Mouse (Mus musculus) urinary bladder, postnatal 4 days (tissue): ENCODE measurements around the gene Golim4.
A peak's percentile ranks its signal among the peaks of the same experiment; 100 is the strongest.
"Not testable (repeated sequence)": the region's sequence is repeated elsewhere in the genome, so short reads cannot be mapped to it uniquely, and the experiment has no call there.

Experiments used
- DNase-seq, 2 experiments: peaks; one replicate each; pipeline ENCODE4 v3.0.0; 2021 to 2022; ENCODE audit warnings: low spot score in 2 of 2

The Golim4 gene

DNA sequence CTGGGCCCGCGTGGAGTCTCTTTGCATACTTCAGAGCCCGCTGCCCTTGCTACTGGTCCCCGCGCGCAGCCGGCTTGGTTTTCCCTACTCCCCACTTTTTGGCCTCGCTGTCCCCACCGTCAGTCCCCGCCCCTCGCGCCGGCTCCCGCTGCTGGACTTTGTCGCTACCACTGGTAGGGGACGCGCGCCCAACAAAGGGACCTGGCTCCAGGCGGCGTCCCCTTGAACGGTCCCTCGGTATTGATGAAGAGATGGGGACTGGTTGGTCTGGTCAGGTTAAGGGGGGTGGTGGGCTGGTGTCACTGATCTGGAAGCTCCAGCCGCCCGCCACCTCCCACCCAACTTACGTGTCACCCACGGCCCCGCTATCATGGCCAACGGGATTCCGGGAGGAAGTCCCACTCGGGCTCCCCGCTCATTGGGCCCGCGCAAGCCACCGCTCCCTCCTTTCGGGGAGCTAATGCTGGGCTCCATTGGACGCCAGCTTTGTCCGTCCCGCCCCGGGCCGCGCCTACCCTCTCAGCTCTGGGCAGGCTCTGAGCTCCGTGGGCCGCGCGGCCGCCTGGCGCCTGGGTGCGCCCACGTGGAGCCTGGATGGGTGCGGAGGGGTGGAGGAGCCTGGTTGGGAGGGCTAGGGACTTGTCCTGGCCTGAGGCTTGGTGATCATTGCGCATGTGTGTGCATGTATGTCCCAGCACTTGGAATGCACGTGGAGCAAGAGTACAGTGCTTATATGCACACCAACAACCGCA lies at the start of gene Golim4:
Gene Golim4, minus strand, starts transcription at position 399 of the 752 bp plus-strand sequence.
- DNase-seq, result peak; percentile 94 to 97

DNA sequence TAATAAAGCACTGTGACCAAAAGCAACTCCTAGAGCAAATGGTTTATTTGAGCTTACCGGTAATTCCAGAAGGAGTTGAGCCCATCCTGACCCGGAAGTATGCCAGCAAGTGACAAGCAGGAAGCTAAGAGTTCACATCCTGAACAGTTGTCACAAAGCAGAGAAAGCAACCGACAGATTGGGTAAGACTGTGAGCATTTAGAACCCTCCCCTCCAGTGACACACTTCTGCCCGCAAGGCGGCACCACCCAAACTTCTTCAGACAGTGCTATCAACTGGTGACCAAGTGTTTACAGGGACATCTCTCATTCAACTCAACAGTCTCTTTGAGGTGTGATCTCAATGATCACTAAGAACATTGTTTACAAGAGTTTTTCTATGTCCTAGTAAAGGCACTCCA lies 48.9 kb upstream of the Golim4 start:
- no peak for DNase-seq

DNA sequence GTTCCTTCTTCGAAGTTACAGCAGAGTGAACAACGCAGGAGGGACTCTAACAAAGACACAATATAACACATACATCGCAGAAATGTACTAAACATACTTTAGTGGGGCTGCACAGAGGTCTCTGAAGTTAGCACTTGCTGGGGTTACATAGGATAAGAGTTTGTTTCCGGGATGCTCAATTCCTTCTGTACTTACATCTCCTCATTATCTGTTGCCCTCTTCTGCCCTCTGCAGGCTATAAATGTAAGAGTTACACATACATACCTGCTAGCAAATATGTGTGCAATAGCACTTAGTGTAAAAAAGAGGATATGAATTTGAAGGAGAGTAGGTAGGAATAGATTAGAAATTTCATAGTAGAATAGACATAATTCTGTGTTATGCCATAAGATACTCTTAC lies 44.4 kb upstream of the Golim4 start:
- DNase-seq, result no peak

DNA sequence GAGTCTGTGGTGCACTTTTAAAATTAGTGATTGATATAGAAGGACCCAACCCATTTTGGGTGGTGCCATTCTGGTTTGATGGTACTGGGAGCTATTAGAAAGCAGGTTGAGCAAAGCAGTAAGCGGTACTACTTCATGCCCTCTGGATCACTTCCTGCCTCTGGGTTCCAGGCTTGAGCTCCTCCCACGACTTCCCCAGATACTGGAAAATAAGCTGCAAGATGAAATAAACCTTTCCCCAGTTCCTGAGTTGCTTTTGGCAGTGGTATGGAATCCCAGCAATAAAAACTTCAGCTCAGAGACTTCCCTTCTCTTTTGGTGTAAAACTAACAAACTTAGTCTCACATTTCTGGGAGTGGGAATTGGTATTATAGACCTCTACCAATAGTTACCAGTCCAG lies 43.7 kb upstream of the Golim4 start:
- DNase-seq, result no peak

DNA sequence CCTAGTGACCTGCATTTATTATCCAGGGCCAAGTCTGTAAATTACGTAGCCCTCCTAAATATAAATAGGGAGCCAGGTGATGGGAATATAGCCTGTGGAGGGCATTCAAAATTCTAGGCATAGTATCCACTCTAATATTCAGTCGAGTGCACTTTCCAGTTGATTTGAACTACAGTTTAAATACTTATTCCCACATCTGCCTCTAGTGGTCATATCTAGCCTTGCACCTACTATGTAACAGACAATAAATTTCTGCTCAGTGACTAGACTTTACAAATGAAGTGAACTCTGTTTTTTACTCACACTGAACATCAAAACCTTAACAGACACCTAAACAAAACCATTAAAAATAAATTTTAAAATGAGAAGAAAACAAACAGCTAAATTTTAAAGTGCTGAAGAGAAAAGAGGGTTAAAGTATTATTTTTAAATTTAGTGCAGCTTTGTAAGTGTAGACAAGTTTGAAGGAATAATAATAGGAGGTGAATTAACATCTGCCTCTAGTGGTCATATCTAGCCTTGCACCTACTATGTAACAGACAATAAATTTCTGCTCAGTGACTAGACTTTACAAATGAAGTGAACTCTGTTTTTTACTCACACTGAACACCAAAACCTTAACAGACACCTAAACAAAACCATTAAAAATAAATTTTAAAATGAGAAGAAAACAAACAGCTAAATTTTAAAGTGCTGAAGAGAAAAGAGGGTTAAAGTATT lies 24.4 kb upstream of the Golim4 start:
- not testable (repeated sequence) for DNase-seq

DNA sequence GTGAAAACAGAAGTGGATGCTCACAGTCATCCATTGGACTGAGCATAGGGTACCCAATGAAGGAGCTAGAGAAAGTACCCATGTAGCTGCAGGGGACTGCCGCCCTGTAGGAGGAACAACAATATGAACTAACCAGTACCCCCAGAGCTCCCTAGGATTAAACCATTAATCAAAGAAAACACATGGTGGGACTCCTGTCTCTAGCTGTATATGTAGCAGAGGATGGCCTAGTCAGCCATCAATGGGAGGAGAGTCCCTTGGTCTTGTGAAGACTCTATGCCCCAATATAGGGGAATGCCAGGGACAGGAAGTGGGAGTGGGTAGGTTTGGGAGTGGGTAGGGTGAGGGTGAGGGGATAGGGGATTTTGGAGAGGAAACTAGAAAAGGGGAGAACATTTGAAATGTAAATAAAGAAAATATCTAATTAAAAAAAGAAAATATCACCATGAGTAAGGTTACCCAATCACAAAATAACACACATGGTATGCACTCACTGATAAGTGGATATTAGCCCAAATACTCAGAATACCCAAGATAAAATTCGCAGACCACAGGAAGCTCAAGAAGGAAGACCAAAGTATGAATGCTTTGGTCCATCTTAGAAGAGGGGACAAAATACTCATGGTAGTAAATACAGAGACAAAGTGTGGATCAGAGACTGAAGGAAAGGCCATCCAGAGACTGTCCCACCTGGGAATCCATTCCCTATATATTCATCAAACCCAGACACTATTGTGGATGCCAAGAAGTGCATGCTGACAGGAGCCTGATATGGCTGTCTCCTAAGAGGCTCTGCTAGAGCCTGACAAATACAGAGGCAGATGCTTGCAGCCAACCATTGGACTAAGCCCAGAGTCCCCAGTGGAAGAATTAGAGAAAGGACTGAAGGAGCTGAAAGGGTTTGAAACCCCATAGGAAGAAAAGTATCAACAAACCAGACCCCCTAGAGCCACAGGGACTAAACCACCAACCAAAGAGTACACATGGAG lies 6.3 kb upstream of the Golim4 start:
- not testable (repeated sequence) for DNase-seq

DNA sequence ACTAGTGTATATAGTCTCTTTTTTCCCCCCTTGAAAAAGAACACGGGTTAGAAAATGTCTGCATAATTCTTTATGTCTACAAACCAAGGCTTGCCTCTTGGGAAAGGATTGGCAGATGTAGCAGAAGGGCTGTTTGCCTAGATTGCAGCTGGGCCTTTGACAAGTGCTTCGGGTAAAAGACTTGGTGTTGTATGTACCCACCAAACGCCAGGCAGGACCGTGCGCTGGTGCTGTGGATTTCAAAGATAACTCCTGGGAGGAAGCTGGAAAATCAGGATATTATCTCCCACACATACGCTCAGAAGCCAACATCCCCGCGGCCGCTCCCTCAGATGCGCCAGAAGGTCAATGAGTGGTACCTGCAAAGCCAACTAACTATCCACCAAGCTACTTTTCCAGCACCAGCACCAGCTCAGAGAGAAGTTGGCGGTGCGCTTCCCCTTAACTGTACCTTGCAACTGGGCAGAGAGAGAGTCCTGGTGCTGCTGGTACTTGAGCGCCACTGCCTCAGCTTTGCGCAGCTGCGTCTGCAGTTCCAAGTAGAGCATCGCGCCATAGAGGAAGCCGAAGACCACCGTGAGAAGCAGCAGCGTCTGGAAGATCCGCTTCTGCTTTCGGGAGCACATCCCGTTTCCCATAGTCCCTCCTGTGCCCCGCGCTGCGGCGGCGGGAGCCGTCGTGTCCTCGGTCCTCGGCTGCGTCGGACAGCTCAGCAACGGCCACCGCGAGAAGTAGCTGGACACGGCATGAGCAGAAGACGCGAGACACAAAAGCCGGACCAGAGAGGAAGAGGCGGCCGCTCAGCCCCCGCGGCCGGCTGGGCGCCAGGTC lies 873 bp downstream of the Golim4 start:
- DNase-seq, result no peak

DNA sequence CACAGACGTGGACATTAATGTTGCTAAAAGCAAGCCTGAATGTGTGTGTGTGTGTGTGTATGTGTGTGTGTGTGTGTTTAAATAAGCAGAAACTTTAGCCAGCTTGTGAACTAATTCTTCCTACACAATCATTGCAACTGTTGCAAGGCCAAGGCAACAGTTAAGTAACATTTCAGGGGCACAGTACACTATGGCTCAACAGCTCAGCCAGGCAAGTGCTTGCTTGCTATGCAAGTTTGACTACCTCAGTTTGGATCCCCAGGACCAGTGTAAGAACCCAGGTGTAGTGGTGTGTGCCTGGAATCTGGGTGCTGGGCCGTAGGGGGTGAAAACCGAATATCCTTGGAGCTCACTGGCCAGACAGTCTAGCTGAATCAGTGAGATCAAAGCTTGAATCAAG lies 2.6 kb downstream of the Golim4 start:
- no peak for DNase-seq

DNA sequence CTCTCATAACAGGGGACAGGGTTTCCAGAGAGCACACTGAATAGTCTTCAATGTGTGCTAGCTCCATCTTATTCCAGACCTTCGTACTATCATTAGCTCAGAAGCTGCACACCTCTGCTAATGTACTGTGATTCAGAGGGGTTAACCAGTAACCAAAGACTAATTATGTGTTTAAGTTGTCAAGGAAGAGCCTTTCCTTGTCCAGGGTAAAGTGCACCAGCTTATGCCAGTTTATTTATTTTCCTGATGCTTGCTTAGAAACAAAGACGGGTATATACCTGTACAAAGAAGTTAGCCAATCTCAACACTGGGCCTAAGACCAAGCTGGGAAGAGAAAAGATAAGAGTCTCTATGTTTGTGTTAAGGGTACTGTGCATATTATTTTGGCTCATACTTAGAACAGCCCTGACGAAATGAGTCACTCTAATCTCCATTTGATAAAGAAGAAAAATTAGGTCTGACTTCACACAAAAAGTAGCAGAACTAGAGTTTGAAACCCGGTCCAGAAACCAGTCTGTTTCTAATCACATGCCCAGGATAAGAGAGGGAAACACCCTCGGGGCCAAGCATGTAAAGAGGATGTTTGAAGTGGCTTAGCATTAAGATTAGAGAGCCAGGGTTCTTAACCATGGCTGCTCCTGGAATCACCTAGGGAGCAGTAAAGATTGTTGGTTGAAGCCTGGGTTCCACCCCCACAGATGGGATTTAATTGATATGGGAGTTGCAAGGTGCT lies 4.3 kb downstream of the Golim4 start:
- DNase-seq, result no peak

DNA sequence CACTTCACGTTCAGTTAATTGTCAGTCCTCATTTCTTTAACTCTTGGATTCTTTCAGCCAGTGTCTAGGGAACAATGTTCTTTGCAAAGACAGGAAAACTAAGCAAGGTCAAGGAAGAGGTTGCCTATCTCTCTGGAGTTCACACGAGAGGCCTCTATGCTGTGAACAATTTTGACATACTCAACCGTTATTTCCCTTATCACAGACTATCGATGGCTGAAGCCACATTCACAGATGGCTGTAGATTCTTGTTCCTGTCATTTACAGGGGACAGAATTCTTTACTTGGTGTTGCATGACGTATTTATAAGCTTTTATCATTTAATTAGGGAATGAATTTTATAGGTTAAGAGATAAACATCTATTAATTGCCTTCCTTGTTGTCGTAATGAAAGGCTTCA lies 5.9 kb downstream of the Golim4 start:
- DNase-seq, result no peak

DNA sequence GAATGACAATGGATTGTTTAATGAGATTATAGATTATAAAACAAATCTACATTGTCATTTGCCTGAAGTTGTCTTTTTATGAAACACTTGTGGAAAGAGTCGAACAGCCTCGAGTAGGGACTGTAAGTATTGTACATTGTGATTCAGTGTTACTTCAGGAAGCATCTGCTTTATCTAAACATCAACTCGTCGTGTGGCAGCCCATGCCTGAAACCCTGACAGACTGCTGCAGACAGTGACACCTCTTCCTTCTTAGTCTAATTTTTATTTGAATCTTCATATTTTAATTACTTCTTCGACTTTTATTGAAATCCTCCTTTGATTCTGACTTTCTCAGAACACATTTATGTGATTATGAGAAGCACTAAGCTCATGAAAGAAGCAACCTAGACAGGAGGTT lies 7.4 kb downstream of the Golim4 start:
- no peak for DNase-seq

DNA sequence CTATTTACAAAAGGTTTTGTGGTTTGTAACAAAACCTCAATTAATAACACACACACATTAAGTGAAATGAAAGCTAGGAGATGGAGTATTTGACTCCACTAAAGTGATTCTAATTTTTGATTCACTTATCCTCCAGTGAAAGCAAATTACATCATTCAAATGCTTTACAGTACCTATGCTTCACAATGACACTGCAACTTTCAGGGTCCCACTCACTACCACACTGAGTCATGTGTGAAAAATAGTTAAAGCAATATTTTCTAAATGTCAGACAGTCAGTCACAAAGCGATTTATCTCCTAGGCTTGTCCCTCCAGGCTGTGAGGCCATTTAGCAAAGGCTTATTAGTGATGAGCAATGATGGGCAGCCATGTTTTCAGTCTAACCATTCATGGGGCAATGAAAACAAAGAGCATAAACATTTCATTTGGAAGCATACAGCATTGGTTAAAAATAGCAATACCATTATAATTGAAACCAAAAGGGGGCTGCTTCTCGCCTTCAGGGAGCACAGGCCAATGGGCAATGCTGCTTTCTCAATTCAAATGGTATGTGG lies 8.1 kb downstream of the Golim4 start:
- DNase-seq, result no peak

DNA sequence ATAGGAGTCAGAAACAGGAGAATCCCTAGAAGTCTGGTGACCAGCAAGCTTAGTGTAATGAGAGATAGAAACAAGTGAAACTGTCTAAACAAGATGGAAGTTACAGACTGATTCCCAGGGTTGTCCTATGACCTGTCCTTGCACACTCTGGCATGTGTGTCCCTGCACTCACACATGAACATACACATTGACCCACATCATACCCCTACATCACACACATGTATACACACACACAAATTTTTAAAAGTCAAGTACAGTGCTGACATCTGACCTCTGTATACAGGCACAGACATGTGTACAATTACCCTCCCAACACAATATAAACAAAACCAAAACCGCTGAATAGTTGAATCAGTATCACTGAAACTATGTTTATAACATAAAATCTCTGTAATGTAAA lies 8.7 kb downstream of the Golim4 start:
- no peak for DNase-seq

DNA sequence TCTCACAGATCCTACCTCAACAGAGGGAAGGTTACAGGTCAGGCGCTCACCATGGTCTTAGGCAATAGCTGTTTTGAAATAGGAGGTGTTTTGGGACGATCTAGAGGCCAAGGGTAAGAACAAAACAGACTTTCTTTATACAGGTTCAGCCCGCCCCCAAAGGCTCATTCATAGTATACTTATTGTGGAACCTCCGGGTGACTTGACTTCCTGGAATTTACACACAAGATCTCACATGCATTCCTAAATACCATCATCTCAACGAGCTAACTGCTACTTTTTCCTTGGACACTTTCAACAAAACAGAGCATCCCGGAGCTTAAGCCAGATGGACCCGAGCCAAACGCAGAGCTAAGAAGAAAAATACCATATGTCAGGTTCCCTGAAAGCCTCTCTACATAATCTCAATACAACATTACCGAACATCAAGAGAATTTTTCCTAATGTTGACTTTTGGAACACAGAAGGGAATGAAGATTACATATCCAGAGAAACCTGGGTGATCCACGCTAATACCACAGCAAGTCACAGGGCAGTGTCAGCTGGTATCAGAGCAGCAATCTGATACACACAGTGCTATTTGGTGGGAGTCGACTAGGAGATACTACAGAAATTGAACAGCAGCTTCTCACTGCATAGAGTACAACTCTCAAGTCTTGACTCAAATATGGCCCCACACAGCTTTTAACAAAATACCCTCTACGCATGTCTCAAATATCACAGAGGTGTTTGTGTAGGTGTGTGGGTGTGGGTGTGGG lies 14.3 kb downstream of the Golim4 start:
- peak in 1 of 2 experiments; percentile 26 for DNase-seq

DNA sequence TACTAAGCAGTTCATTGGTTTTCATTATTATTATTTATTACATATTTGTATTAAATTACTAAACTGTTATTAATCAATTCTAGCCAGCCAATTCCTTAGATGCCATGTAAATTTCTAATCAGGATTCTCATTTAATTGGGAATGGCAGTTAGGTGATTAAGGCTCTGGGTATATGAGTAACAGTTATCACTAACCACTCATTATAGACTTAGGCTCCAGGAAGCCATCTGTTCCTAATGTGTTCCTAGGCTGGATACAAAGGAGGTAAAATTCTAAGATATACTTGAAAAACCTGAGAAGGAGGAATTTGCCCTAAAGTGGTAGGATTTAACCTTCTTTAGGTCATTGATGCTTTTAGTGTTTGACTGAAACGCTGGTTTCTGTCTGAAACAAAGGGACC lies 14.9 kb downstream of the Golim4 start:
- DNase-seq, result no peak

DNA sequence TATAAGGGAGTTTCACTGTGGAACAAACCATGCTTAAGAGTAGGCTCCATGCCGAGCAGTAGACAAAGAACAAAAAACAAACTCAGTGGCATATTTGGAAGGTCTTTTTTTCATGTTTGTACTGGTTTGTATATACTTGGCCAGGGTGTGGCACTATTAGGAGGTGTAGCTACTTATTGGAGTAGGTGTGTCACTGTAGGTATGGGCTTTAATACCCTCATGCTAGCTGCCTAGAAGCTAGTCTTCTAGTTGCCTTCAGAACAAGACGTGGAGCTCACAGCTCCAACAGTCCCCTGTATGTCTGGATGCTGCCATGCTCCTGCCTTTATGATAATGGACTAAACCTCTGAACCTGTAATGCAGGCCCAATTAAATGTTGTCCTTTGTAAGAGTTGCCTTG lies 20.6 kb downstream of the Golim4 start:
- DNase-seq, result no peak

DNA sequence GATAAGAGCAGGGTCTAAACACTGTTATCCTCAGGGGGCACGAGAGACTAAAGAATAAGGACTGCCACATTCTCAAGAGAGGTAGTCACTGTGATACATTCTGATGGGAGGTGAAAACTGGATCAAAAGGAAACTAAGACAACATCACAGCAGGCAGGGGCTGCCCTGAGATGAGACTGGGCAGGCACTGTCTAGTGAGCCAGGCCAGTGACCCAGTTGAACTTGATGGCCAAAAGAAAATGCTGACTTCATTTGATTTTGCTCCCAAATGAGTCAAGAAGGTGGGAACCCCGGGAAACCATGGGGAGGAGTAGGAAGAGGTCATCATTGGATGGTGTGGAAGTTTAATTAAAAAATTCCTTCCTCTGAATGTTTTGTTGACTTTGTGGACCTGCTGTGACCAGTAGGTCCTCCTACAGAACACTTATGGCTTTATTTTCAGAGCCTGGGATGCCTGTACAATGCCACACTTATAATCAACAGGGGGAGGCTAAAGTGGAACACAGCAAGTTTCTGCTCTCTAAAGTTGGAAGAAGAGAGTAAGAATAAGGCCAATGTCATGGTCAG lies 26.0 kb downstream of the Golim4 start:
- DNase-seq, result no peak

DNA sequence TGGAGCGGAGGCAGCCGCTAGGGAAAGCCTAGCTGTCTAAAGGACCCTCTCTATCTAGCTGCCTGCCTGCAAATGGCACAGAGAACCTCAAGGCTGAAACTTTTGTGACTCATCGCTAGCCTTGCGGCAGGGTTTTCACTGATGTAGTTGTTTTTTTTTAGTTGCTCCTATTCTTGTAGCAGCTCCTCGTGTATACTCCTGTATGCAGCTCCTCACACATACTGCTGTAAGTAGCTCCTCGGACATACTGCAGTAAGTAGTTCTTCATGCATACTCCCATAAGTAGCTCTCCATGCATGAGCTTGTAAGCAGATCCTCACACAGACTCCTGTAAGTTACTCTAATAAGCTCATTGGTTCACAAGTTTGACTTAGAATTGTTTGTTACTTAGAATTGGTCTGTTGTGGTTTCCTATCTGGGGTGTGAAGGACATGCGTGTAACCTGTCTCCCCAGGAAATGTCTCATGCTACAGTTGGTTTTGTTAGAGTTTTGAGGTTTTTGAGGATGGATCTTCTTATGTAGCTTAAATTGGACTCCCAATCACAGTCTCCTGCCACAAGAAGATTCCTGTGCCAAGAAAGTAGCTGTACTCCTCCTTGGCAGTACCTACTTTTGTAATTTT lies 26.7 kb downstream of the Golim4 start:
- DNase-seq, result no peak

DNA sequence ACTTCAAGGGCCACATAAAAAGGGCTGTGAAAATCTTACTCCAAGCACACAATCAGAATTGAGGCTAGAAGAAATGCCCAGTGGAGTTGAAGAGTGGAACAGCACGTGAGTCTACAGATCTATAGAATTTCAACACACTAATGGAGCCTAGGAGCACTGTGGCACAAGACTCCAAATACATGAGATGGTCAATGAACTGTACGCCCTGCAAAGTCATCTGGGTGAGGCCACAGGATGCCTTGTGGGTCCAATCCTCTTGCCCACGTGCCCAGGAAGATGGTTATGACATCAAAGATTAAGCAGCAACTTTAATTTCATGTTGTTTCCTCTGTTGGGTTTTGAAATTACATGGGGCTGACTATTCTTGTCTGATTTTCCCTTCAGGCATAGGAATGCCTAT lies 30.4 kb downstream of the Golim4 start:
- no peak for DNase-seq
